Mouse (Mus musculus): ENCODE data around the gene Tubd1.

The Tubd1 gene

DNA sequence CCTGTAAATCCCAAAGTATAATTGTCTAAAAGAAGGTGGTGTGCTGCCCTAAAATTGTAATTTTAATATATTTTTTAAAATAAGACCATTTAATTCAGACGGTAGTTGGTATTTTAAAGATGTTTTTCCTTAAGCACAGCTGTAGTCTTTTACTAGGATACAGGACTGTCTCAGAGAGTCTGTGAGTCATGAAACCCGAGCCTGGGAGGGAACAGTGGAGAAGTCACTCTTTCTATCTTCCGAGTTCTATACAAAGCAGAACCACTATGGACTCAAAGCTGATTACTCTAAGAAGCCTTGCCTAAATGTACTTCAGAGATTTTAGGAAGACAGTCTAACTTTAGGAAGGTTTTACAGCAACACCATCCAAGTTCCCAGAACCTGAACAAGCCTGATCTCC, 57.3 kb downstream of the Tubd1 start:
- DNase-seq, result no peak

DNA sequence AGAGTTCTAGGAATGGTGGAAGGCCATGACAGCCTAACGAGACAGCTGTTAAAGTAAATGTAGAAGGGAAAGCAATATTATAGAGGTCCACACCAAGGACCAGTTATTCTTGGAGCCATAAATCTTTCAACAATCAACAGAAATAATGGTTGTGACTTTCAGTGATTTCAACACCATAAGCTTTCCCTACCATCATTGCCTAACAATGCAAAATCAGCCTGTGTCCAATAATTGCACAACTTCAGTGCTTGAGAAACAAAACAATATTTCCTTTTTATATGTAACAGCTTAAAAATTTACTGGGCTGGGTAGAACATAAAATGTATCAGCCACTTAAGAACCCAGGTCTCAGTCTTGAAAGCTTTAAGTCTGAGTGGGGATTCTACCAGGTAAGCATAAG, 58.9 kb downstream of the Tubd1 start:
- DNase-seq, result no peak

DNA sequence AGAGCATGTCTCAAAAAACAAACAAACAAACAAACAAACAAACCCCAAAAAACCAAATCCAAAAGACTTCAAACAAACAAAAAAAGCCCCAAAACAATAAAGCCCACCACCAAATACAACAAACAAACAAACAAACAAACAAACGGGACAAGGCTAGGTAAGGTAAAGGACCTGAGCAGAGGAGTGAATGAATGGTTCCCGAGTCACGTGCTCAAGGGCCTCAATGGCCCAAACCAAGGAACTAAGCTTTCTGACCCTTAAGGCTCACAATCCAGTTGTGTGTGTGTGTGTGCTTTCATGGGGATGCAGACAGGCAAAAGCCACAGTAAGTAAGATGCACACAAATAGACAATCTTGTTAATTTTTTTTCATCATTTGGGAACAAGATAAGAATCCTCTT, 59.5 kb downstream of the Tubd1 start:
- no peak for DNase-seq

DNA sequence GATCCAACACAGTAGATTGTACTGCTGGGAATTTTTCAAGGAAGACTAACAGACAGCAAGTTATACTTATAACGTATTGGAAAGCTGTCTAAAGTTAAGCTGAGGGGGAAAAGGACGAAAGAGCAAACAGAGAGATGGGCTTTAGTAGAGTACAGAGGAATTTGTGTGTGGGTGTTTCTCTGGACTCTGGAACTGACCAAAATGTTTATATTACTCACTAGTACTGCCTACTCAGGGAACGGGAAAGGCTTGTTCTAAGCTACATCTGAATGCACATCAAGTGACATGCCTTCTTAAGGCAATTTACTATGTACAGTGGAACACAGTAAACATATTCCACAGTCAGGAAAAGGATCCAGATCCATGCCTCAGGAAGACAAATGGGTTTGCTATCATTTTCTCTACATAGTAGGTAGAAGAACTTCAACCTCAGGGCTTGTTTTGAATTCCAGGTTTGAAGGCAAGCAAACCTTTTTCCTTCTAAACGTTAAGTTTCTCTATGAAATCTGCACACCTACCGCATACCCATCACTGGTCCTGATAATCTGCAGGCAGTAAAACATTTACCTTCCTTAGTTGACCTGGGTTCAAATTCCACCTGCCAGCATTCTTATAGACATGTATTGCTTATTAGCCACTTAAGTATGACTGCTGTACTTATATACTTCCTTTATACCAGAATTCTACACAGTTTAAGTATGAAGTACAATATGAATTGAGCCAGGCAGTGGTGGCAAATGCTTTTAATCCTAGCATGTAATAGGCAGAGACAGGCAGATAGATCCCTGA, 60.1 kb downstream of the Tubd1 start:
- DNase-seq, result no peak

DNA sequence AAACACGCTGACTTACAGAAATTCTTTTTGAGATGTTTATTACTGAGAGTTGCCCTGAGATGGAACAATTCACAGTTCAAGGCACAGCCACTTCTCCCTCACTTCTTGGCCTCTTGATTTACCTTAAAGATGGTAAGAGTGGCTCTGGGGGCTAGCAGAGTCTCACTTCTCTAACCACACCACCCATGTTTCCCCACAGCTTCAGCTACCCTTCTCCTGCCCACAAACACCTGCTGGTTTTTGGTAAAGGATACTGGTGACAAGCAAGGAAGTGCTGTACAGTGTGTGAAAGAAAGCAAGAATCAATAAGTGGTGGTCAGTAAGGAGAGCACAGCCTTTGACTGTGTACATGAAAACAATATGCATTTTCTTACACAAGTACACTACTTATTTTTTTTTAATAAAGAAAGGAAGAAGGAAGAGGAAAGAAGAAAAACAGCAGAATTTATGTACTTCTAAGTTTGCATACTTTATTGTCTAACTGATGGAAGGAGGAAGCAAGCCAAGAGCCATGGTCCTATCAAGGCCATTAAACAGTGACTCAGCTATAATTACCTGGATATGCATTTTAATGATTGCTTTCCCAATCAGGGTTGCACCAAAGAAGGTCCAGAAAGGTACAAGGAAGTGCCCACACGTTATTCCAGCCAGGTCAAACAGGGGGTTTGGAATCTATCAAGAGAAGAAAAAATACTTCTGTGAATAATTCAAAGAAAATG, 62.0 kb downstream of the Tubd1 start:
- DNase-seq, result no peak

DNA sequence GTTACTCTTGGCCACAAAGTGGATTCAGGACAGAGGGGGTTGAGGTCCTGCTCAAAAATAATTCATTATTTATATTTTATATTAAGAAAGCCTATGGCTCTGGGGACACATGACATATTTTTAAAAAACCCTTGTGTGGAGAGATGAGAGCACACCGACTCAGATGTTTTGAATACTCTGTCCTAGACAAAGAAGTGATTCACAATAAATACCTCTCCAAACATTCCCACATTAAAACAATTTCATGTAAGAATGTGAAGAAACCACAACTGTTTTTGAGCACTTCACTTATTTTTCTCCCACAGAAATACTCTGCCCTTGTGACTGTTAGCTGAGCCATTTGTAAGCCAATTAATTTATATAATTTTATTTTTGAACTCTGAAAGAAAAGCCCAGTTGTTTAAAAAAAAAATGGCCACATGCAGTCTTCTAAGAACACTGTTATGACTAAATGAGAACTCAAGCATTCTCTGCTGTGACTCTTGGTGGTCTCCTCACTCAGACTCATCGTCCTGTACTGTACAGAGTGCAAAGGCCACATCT, 63.1 kb downstream of the Tubd1 start:
- no peak for DNase-seq

DNA sequence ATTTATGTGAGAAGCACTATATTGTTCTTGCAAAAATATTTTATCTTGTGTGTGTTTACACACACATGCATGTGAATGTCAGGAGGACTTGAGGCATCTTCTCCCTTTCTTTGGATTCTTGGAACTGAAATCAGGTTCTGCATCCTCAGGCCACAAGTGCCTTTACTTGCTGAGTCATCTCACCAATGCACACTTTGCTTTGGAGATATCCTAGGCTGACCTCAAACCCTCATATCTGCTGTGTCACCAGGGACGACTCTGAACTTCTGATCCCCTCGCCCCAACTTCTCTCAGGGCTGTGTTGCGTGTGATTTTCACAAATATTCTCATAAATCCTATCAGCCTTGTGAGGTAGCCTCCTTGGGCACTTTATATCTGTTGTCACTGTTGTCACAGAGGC, 65.4 kb downstream of the Tubd1 start:
- no peak for DNase-seq

DNA sequence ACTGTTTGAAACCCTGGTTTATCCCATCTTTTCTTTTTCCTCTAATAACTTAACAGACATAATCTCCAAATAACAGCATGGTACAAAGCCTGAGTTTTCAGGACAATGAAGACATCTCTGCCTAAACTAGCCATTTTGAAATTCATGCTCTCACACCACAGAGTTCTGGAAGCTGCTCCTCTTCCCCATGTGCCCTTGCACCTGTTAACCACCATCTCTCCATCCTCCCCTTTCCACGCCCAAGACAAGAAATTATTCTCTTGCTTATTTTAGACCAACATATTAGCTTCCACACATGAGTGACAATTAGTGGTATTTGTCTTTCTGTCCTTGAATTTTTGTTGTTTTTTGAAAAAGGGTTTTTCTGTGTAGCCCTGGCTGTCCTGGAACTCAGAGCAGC, 67.2 kb downstream of the Tubd1 start:
- DNase-seq, result no peak

DNA sequence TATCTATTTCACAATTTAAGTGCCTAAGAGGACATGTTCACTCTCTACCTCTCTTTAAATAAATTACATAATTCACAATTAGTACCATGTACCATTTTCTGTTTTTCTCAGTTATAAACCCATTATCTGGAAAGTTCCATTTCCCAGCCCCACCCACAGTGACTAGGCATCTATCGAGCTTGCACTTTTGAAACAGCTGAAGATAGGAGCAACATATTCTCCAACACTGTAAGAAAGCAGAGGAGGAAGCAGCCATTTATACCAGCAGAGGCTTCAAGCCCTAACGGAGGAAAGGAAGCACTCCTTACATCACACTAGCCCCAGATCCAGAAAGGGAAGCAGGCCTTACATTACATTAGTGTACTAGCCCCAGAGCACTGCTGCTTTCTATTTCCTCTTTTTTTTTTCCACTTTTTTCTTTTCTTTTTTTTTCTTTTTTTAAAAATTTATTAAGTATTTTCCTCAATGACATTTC, 69.3 kb downstream of the Tubd1 start:
- DNase-seq, result no peak

DNA sequence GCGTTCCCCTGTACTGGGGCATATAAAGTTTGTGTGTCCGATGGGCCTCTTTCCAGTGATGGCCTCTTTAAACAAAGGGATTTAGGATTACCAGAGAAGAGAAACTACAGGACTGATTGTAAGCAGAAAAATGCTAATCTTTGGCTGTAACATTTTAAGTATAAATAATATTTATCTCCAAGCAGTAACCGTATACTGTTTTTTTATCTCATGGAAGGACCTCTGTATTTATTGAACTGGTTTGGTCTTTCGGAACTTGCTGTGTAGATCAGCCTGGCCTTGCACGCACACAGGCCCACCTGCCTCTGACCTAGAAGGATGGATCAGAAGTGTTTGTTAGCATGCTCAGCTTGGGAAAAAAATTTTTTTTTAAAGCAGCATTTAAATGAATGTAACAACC, 69.8 kb downstream of the Tubd1 start:
- DNase-seq, result no peak
